Mouse (Mus musculus) ovary, postnatal 14 days (tissue): ENCODE measurements around the gene Alms1.
"Not testable (repeated sequence)": the region's sequence is repeated elsewhere in the genome, so short reads cannot be mapped to it uniquely, and the experiment has no call there.

Experiments used
- DNase-seq: peaks from one replicate; pipeline ENCODE4 v3.0.0; 2022; ENCODE audit warnings: low spot score

Alms1 gene

DNA sequence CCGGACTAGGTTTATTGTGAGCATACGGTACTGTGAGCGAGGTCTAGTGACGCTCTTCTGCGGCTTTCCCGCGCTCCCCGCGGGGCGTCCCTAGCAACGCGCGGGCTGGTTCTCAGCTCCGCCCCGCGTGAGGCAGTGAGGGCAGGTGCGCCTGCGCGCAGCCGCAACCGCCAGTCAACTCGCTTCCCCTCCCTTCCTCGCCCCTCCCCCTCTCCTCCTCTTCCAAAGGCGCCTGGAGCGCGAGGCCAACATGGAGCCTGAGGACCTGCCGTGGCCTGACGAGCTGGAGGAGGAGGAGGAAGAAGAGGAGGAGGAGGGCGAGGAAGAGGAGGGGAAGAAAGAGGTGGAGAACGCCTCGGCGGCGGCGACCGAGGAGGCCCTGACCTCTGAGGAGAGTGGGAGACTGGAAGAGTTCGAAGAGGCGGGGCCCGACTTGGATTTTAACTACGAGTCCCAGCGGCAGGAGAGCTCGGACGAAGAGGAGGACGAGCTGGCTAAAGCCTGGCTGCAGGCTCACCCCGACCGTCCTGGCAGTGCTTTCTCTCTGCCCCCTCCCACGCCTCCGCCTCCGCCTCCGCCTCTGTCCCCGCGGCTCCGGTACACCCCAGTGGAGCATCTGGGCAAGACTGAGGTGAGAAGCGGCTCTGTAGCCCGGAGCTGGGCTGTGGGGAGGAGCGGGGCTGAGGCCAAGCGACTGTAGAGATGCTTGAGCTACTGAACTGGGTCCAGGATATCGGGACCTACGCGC, at the start of gene Alms1:
Alms1 (plus strand) TSS at position 136 of the 748 bp plus-strand sequence.
- peak; percentile 92 for DNase-seq

DNA sequence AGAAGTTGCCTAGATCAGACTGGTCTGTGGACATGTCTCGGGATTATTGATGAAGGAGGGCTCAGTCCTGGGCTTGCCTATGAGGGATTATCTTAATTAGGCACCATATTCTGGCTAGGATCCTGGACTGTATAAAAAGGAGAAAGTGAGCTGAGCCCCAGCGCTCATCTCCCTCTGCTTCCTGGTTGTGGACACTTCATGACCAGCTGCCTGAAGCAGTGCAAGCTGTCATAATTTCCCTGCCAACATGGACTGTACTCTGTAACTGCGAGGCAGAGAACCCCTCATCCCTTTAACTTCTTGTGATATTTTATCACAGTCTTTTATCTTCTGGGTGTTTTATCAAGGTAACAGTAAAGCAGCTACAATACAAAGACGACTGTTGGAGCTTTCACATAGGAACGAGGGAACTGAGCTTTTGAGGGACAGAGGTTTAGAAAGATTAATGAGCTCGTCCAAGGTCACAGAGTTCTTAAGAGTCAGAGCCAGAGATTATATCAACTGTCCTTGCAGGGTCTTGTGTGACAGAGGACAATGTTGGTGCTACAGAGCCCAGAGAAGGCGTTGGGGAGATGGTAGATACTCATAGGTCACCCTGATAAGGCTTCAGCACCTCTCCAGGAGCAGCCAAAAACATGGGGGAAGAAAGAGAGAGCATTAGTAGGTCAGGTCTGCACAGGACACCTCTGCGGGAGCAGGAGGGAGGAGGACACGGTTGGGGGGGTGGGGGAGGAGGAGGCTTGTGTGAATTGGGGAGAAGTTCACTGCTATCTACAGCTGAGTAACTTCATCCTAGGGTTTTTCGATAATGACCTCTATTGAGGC, 43.8 kb upstream of the Alms1 start:
- no peak for DNase-seq

DNA sequence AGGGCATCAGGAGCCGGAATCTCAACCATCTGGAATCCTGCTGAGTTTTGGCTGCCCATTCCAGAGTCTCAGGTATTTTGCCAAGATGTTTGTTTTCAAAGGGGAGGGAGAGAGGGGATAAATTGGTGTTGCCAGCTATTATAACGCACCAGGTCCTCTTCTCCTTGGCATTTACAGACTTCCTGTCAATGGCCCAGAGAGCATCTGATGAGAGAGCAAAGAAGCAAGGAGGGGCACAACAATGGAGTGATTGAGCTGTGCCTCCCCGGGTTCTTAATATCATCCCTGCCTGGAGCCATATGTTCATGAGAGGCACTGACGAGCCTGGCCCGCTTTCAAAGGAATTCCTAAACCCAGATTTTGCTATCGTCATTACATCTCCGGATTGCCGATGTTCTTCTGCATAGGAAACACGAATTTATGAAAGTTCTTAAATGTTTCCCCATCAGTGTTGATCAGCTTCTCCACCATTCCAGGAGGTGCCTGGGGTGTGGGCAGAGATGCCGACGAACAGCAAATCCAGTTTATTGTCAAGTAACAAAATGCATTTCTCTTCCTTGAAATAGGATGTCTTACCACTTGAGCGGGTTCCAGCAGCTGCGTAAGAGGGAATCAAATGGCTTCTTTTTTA, 43.0 kb upstream of the Alms1 start:
- DNase-seq, result no peak

GRCm38 (mm10) chr6:85547642-85548041, 39.7 kb upstream of the Alms1 start:
- no peak for DNase-seq

GRCm38 (mm10) chr6:85562374-85562773, 25.0 kb upstream of the Alms1 start:
- no peak for DNase-seq

- no peak for DNase-seq
Measured at GRCm38 (mm10) chr6:85572816-85573215, 14.5 kb upstream of the Alms1 start.

DNA sequence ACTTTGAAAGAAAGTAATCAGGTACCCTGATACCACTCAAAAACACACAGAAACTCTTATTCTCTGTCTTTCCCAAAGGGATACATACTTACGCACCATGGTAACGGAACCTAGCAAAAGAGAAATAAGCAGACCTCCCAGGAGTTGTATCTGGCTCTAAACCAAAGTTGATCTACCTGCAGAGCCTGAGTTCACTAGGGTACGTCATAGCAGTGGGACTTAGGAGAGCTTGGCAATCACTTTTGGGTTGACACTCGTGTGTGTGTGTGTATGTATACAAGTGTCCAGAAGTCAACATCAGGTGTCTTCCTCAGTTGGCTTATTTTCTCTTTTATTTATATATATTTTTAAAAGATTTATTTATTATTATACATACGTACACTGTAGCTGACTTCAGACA, 5.6 kb upstream of the Alms1 start:
- no peak for DNase-seq

DNA sequence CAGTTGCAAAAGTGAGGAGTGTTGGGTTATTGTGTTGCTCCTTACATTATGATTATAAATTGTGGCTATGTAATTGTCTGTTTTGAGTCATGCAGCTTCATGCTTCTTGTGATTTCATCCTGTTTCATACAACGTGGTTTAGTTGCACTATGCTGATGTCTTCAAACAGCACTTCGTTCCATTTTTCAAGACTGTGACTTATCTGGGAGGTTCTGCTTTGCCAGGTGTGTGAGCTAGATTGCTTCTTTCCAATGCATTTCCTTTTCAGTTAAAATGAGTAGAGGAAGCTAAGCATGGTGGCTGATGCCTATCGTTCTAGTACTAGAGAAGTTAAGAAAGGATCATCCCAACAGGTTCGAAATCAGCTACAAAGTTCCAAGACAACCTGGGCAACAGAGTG, 2.7 kb upstream of the Alms1 start:
- DNase-seq, result no peak

- DNase-seq, result no peak
Measured at GRCm38 (mm10) chr6:85586805-85587367, 445 bp upstream of the Alms1 start.

- DNase-seq, result no peak
Measured at GRCm38 (mm10) chr6:85588164-85588563, 833 bp downstream of the Alms1 start.

DNA sequence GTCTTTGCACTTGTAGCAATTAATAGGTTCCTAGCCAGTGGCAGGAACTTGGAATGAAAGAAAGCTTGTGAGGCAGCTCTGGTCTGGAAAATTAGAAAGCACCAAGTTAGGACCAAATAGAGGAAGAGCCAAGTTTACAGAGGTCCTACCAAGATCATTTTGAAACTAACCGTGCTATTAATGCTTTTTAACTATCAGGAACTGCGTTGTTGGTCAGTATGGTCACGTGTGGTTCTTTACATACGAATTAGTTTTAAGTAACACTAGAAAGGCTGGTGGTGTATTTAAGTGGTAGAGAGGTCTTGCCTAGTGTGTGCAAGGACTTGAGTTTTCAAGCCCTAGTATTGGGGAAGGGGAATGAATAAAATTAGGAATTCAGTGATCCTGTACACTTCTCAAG, 1.2 kb downstream of the Alms1 start:
- DNase-seq, result no peak

GRCm38 (mm10) chr6:85590116-85590515, 2.8 kb downstream of the Alms1 start:
- DNase-seq, result no peak

DNA sequence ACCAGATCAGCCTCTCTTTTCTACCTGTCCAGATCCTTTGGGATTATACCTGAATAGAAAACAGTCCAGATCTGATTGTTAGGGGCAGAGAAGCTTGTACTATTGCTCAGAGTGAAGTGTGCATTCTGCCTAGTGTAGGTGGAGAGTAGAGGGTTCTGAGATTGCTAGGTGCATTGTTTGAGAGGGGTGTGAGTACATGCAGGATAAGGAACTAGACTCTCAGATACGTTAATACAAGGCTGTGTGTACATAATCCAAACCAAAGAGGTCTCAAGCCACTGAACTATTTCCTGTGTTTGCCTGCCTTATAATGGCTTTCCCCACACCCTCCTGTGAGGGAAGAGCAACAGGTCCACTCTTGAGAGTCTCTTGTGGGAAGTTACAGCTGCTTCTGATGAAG, 12.0 kb downstream of the Alms1 start:
- DNase-seq, result no peak

- no peak for DNase-seq
Measured at GRCm38 (mm10) chr6:85610511-85610910, 23.2 kb downstream of the Alms1 start.

GRCm38 (mm10) chr6:85620826-85621225, 33.5 kb downstream of the Alms1 start:
- DNase-seq, result no peak

DNA sequence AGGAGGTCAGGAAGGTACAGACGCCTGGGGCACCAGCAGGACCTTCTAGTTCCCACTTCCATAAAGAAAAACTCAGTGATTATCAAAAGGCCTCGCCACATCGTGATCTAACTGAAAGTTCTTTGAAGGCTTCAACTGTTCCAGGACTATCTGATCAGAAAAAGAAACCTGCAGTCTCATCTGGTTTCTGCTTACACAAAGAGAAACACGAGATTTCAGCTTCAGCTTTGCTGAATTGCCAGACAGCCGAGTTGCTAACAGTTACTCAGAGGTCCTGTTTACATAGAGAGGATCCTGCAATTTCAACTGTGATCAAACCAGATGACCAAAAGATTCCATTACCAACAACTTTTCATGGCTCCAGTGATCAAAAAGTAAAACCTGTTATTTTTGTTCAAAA, 34.3 kb downstream of the Alms1 start:
- no peak for DNase-seq

- DNase-seq, result no peak
Measured at GRCm38 (mm10) chr6:85624511-85624910, 37.2 kb downstream of the Alms1 start.

DNA sequence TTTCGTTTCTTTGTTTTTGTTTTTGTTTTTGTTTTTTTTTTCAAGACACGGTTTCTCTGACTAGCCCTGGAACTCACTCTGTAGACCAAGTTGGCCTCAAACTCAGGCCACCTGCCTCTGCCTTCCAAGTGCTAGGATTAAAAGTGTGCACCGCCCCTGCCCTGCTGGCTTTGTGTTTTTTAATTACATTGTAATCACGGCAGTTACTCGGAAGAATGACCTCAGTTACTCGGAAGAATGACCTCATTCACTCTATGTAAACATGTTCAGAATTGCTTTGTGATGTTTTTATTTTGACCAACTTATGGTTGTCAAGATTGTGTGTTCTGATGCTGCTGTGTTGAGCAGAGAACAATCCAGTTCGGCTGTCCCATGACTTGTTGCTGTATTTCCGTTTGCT, 45.8 kb downstream of the Alms1 start:
- DNase-seq, result no peak

DNA sequence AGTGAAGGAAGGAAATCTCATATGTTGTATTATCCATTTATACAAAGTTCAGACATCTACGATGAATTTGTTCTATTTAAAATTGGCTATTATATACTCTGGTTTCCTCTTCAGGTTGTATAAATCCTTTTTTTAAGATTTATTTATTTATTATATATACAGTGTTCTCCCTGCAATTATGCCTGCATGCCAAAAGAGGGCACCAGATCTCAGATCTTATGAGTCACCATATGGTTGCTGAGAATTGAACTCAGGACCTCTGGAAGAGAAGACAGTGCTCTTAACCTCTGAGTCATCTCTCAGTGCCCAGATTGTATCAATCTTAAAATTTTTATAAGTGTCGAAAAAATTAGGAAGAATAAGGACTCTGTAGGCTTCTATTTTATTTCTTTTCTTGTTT, 65.9 kb downstream of the Alms1 start:
- DNase-seq, result no peak

GRCm38 (mm10) chr6:85701943-85702342, 114.6 kb downstream of the Alms1 start:
- not testable (repeated sequence) for DNase-seq

DNA sequence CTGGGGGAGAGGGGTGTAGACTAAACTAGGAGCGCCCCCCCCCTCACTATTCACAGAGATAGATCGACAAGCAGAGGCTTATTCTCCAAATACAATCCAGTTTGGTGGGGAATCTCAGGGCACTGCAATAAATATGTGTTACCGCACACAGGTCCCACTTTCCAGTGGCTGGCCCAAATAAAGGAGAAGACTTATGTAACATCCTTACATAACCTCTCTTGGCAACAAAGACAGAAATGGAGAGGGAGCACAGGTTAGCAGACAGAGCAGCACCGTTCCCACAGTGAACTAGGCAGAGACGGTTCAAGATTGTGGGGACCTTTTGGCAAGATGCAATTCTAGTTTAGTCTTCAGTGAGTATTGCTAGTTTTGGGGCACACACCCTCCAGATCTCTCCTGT, 121.9 kb downstream of the Alms1 start:
- not testable (repeated sequence) for DNase-seq

DNA sequence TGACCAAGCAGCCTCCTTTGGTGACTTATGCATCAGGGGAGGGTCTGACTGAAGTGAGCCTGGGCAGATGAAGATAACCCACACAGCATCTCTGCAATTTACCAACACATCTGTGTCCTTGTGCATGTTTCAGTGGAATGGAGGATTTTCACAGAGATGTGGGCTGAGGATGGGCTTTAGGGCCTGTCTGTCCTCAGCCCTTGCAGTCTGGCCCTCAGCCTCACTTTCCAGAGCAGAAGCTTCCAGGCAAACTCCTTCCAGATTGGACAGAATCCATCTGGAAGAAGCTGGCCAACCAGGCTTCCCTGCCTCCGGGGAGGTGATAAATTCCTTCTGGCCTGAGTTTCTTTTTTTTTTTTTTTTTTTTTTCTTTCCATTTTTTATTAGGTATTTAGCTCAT, 122.3 kb downstream of the Alms1 start:
- not testable (repeated sequence) for DNase-seq

- not testable (repeated sequence) for DNase-seq
Measured at GRCm38 (mm10) chr6:85713105-85713504, 125.8 kb downstream of the Alms1 start, which contains the start of gene Nat8f7. Gene Nat8f7 (minus strand): TSS chr6:85713205.
